Mouse (Mus musculus) gastrocnemius, postnatal 10 days (tissue): ENCODE measurements at regions not wholly inside any gene's neighbourhood (a gene's known extent, or its start where the extent isn't known, plus 50 kb on each side); places are given as distances from the start of the nearest gene placed in this dataset.
A peak's percentile ranks its signal among the peaks of the same experiment; 100 is the strongest.
"Not testable (repeated sequence)": the region's sequence is repeated elsewhere in the genome, so short reads cannot be mapped to it uniquely, and the experiment has no call there.

Experiments
- DNase-seq: peaks from one replicate; pipeline ENCODE4 v3.0.0; 2021; ENCODE audit warnings: mixed read lengths

DNA sequence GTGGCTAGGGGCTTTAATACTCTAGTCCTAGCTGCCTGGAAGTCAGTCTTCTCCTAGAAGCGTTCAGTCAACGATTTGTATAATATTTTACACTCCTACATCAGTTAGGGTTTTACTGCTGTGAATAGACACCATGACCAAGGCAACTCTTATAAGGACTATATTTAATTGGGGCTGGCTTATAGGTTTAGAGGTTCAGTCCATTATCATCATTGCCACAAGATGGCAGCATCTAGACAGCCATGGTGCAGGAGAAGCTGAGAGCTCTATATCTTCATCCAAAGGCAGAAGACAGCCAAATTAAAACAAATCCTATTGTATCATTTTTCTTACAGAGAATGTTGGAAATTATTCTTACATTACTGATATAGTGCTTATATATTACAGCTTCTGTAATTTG, 167.0 kb upstream of the Ndn start:
- no peak for DNase-seq

DNA sequence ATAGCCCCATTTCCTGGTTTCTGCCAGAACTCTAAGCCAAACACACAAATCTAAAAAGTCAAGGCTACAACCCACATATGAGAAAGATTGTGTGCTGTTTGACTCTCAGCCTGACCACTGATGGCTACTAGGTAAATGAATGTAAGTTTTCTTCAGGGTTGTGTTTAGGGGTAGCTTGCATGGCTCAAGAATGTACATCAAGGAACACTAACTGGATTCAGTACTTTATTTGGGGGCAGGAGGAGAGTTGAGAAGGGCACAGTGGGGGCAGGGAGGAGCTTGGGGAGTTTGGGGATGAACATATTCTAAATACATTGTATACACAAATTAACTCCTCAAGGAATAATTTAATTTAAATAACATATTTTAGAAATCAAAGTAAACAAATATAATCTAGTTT, 137.8 kb upstream of the Ndn start:
- DNase-seq: no peak

DNA sequence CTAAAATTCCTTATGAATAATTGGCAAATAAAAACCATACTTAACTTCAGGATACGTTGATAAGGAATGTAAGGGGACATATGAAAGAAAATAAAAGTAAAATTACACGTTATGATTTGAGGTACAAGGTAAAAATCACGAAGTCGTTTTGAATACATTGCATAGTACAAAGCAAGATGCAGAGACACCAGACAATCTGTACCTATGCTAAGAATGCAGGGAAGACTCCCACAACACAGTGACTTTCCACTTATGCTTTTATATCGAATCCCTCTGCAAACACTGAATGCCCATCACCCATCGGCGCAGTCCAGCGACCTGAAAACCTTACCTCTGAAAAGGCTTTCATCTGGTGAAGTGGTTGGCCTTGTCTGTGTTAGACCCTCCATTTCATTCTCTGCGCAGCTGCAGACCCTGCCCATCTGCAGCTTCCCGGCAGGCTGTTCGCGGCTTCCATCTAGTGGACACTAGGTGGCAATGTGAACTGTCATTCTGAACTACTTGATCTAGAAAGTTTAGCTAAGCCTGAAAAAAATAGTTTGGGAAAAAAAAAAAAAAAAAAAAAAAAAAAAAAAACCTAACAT, 137.2 kb upstream of the Ndn start:
- DNase-seq: no peak

DNA sequence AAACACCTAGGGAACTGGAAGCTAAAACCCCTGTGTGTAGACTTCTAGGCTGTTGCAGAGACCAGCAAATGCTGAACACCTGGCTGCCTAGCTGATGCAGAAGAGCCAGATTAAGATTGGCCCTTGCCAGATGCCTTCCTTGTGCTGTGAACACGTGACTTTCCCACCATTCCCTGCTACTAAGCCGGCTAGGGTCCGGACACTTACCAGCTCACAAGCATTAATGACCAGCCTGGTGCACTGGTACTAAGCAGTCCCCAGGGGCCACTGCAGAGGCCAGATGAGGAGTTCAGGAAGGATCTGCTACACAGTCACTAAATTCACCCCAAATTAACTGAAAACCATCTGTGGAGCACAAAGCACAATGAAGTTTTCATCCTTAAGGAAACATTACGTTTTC, 121.2 kb upstream of the Ndn start:
- DNase-seq: no peak

DNA sequence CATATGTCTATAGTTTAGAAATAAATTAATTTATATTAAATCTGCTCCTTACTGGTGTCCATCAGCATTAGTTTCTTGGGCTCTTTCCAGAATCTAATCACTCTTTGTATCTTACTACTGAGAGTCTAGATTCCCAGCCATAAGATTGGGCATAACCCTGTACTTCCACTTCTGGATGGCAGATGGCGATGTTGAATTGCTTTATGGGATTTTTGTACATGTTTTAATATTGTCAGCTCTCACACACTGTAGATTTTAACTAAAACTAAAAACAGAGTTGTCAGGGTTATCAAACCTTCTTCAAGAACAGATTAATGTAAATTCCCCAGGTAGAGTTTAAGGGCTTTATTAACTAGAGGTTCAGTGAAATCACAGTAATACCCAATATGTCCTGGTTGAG, 118.6 kb upstream of the Ndn start:
- no peak for DNase-seq

DNA sequence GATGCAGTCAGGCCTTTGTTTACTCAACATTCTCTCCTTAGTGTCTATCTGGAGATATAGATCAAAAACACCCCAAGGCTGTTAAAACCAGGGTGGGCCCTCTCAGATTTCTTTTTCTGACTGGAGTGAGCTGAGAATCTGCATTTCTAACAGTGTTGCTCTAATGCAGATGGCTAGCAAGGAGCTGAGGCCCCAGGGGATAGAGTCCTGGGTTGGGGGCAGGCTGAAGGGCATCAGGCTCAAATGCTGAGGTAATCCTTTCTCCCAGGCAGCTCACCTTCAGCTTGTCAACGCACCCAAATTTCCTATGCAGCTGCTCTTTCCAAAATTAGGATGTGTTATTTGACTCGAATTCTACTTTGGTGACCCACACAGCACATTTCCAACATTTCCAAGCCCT, 115.7 kb upstream of the Ndn start:
- no peak for DNase-seq

DNA sequence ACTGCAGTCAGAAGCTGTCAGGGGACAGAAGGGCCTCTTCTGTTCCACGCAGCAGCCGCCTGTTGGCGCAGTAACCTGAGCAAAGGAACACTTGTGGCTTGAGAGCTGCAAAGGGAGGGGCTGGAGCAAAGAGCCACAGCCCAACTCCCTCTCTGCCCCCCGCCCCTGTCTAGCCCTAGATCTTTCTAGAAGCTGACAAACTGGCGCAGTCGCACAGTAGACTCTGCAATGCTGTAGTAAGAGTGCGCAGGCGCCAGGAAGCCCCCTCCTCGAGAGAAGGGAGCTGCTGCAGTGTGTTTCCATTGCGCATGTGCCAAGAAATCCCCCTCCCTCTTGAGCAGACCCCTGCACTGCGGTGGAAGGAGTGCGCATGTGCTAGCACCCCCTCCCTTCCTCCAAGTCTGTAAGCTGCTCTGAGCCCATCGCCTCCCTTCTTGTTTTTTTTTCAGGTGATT, 115.2 kb upstream of the Ndn start:
- DNase-seq: peak; percentile 9

DNA sequence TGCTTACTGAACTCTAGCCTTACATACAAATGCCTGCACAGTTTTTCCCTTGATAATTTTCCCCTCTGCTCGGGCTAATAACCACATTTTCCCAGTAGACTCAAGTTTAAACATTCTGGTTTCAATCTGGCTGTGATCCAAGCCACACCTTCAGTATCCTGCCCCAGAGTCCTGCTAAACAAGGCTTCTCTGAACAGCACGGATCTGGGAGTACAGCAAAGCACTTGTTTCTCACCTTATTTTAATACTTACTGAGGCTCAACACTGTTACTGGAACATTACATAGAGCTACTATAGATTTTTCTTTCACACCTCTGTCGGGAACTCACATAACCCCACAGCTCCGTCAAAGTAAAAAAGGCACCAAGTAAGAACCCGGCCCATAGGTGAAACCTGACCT, 114.3 kb upstream of the Ndn start:
- no peak for DNase-seq

DNA sequence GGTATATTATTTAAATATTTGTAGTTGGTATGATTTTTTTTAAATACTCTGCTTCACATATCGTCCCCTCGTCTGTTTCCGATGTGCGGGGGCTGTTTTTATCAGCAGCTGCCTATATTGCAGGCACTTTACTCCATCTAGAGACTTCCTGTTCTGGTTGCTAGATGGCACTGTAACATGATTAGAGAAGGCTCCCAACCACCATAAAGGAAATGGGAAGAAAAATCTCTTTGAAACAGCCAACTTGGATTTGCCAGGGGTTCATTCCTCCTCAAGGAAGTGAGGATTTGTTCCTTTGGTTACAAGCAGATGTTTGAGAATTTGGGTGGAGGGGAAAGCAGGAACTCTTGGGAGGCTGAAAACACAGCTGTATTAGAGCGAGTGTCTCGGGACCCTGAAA, 112.3 kb upstream of the Ndn start:
- DNase-seq: no peak

DNA sequence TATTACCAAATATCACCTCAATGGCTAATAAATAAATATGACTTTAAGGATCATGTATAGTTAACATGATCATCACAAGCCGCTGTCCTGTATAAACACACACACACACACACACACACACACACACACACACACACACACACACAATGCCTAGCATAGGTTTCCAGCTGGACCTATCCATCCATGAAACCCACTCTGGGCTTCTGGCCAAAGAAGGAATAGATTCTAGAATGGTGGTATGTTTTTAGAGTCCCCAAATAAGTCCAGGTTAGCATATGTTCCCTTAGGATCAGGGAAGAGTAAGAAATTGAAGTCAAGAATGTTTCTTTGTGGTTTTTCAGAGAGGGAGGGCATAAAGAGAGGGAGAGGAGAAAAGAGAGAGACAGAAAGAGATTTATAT, 110.6 kb upstream of the Ndn start:
- DNase-seq: no peak

DNA sequence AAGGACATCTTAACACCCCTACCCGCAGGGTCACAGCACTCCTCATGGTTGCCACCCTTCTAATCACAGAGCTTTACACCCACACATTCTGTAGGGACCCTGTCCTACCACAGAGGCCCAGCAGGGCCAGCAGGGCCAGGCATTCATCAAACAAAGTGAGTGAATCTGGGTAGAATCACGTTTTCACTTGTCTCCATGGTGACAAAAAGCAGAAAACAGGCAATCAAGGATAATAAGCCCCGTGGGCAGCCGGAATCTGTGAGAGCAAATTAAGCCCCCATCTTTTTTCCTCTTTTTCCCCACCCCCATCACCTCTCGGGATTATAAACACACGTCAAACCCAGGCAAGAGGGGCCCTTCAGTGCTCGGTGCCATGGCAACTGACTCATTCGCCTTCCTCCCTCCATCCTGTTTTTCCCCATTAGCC, 84.7 kb upstream of the Ndn start:
- DNase-seq: no peak

DNA sequence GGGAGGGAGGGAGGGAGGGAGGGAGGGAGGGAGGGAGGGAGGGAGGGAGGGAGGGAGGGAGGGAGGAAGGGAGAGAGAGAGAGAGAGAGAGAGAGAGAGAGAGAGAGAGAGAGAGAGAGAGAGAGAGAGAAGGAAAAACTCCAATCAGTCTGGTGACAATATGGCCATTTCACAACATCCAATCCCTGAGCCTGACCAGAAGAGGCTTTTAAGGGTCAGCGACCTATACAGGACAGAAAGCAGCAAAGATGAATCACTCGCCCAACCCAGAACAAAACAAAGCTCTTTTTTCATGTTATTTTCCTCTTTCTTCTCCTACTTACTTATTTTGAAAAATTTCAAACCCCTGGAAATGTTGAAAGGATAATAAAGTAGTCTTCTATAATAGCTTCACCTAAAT, 84.2 kb upstream of the Ndn start:
- not testable (repeated sequence) for DNase-seq

DNA sequence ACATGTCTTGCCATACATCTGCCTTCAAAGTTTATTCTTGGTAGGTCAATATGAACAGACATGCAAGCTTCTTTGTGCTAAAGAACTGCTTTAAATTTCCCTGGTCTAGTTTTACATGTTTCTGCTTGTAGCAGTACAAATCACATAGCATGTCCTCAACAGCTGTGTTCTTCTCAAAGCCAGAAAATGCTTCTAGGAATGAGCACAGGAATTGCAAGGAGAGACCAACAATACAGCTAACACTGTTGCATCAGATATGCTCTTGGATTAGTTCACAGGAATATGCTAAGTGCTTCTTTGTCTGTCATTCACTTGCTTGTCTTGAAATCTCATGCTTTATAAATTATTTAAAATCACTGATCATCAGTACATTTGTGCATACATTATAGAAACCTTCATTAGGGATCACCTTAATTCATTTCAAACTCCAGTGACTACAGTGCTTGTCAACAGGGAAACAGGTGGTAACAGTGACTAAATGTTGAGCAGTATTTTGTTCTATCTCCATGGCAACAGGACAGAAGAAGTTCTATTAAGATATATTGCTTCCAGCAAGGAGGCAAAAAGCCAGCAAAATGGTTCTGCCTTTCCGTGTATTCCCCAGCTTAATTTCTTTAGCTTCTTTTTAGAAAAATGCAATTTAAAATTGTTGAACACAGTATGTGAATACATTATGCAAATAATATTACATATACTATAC, 77.1 kb upstream of the Ndn start:
- no peak for DNase-seq

DNA sequence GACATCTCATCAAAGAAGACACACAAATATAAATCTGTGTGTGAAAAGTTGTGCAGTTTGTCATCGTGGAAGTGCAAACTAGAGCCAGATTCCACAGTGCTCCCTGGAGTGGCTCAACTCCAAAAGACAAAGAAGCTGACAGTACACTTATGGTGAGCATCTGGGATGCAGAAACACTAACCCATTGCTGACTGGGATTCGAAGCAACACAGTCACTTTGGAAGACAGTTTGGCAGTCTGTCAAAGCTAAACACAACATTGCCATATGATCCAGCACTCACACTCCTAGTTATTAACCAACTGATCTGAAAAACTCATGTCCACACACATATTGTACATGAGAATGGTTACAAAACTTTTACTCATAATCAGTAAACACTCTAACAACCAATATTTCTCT, 70.2 kb upstream of the Ndn start:
- DNase-seq: no peak

DNA sequence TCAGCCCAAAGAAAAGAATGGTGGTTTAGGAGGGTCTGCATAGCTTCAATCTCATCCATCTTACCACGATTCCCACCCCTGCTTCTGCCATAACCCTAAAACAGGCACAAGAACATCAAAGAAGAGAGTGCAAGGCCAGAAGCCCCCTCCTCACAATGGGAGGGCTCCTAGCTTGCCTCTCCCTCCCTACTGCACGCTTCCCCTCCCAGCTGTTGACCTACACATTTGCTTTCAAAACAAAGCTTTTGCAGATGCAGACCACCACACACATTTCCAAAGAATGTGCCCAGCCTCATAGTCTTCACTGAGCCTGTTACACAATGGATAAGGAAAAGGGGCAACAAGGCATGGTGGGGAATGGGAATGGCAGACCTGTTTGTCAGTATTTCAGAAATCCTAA, 67.9 kb upstream of the Ndn start:
- no peak for DNase-seq

DNA sequence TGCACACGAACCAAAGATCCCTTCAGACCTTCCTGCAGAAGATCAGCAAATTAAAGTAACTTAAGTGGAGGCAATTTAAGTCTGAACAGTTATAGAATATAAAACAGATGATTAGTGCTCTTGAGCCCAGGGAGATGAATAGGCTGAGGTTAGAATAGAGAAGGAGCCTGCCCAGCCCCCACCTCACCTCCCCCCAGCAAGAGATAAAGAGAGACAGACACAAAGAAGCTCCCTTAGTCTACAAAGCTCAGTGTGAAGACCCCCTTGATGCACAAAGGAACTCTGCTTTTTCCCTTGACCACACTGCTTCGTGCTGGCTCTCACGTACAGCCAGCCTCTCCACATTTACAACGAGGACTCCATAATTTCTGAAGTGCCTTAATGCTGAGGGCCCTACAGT, 67.3 kb upstream of the Ndn start:
- DNase-seq: no peak
